Mouse (Mus musculus): Measurements from ENCODE around the gene Ddx39. TPM values are rescaled to one million over a fixed set of nuclear protein-coding genes. Genes with fewer than 3 reads are reported as not detected.

Gene Ddx39
- total and polyA plus RNA-seq, 3 experiments, result 272 to 304 (median 279) TPM

- Histone ChIP-seq H3K4me1 (ENCODE audit: control insufficient read depth in 1 of 2, insufficient read depth in 2 of 2, low read length in 2 of 2) (no peaks in the 10 kb centered on the region), H3K36me3 (ENCODE audit: control insufficient read depth in 1 of 2, insufficient read depth in 2 of 2, low read length in 2 of 2) (no peaks in the 10 kb centered on the region), H3K4me3 (ENCODE audit: control insufficient read depth in 1 of 2, insufficient read depth in 1 of 2, low read depth in 2 of 2, low read length in 2 of 2) (no peak overlapping the region), H3K9ac (ENCODE audit: control insufficient read depth, low read depth, low read length, poor library complexity, severe bottlenecking) (no peak overlapping the region), H3K9me3 (replicated peaks; ENCODE audit: insufficient read depth, low read length) (no peaks in the 10 kb centered on the region), H3K27me3 (ENCODE audit: control insufficient read depth in 1 of 2, insufficient read depth in 2 of 2, low read length in 2 of 2) (no peaks in the 10 kb centered on the region; a peak in 2 of 4 replicates), H3K27ac (ENCODE audit: control insufficient read depth, low read depth, low read length) (no peak overlapping the region), H3K79me2 (ENCODE audit: control insufficient read depth, insufficient read depth, low read length, poor library complexity) (no peaks in the 10 kb centered on the region)
- no peak for TF ChIP-seq EP300 (IDR thresholded peaks at IDR 0.05; ENCODE audit: low read depth in 1 of 2, low read length in 2 of 2)
- TF ChIP-seq POLR2AphosphoS5 (IDR thresholded peaks at IDR 0.05; ENCODE audit: borderline replicate concordance, low read depth, low read length), result no peak
- TF ChIP-seq USF1 (IDR thresholded peaks at IDR 0.05; ENCODE audit: low read depth, low read length), result no peak
- TF ChIP-seq SIN3A (IDR thresholded peaks at IDR 0.05; ENCODE audit: low read length), result no peak
- TF ChIP-seq MYB (IDR thresholded peaks at IDR 0.05; ENCODE audit: low read depth, low read length), result no peak
- no peak for TF ChIP-seq GABPA (IDR thresholded peaks at IDR 0.05; ENCODE audit: low read depth, low read length)
- TF ChIP-seq ETS1 (IDR thresholded peaks at IDR 0.05; ENCODE audit: low read depth, low read length), result no peak
- no peak for TF ChIP-seq POLR2A (IDR thresholded peaks at IDR 0.05; ENCODE audit: control insufficient read depth in 1 of 2, insufficient read depth in 1 of 2, low read depth in 1 of 2, low read length in 2 of 2, poor library complexity in 1 of 2)
- TF ChIP-seq GATA1 (IDR thresholded peaks at IDR 0.05; ENCODE audit: low read depth, low read length), result no peak
- TF ChIP-seq ZNF384 (IDR thresholded peaks at IDR 0.05; ENCODE audit: low read depth, low read length), result no peak
- TF ChIP-seq CHD2 (IDR thresholded peaks at IDR 0.05; ENCODE audit: low read length), result no peak
- TF ChIP-seq MAX (IDR thresholded peaks at IDR 0.05; ENCODE audit: low read length), result no peak
- no peak for TF ChIP-seq ZC3H11A (IDR thresholded peaks at IDR 0.05; ENCODE audit: low read depth, low read length)
- TF ChIP-seq ZKSCAN1 (IDR thresholded peaks at IDR 0.05; ENCODE audit: low read depth, low read length), result no peak
- TF ChIP-seq NRF1 (IDR thresholded peaks at IDR 0.05; ENCODE audit: insufficient read depth, low read depth, low read length, poor library complexity, severe bottlenecking), result no peak
- TF ChIP-seq BHLHE40 (IDR thresholded peaks at IDR 0.05; ENCODE audit: borderline replicate concordance, low read depth, low read length), result no peak
- TF ChIP-seq MYC (IDR thresholded peaks at IDR 0.05; ENCODE audit: low read depth, low read length), result no peak
- no peak for TF ChIP-seq CHD1 (IDR thresholded peaks at IDR 0.05; ENCODE audit: low read depth, low read length)
- no peak for TF ChIP-seq MXI1 (IDR thresholded peaks at IDR 0.05; ENCODE audit: low read depth, low read length)
- TF ChIP-seq MAZ (IDR thresholded peaks at IDR 0.05; ENCODE audit: low read depth, low read length), result no peak
- DNase-seq (ENCODE audit: low read depth, low spot score), result no peak
These were observed 43.3 kb downstream of the Ddx39 start for GRCm38 (mm10) chr8:83758298-83758697.

- Histone ChIP-seq H3K79me2 (ENCODE audit: control insufficient read depth, insufficient read depth, low read length, poor library complexity) (no peaks in the 10 kb centered on the region), H3K4me3 (ENCODE audit: control insufficient read depth in 1 of 2, insufficient read depth in 1 of 2, low read depth in 2 of 2, low read length in 2 of 2) (no peak overlapping the region), H3K9me3 (replicated peaks; ENCODE audit: insufficient read depth, low read length) (no peaks in the 10 kb centered on the region), H3K36me3 (ENCODE audit: control insufficient read depth in 1 of 2, insufficient read depth in 2 of 2, low read length in 2 of 2) (no peaks in the 10 kb centered on the region), H3K9ac (ENCODE audit: control insufficient read depth, low read depth, low read length, poor library complexity, severe bottlenecking) (no peak overlapping the region), H3K4me1 (ENCODE audit: control insufficient read depth in 1 of 2, insufficient read depth in 2 of 2, low read length in 2 of 2) (no peaks in the 10 kb centered on the region), H3K27ac (ENCODE audit: control insufficient read depth, low read depth, low read length) (no peak overlapping the region), H3K27me3 (ENCODE audit: control insufficient read depth in 1 of 2, insufficient read depth in 2 of 2, low read length in 2 of 2) (no peaks in the 10 kb centered on the region; a peak in 1 of 4 replicates)
- DNase-seq (ENCODE audit: low read depth, low spot score), result no peak
- TF ChIP-seq GATA1 (IDR thresholded peaks at IDR 0.05; ENCODE audit: low read depth, low read length) (no peak), ZNF384 (IDR thresholded peaks at IDR 0.05; ENCODE audit: low read depth, low read length) (no peak), SMC3 (IDR thresholded peaks at IDR 0.05; ENCODE audit: low read depth, low read length) (no peak), POLR2A (IDR thresholded peaks at IDR 0.05; ENCODE audit: control insufficient read depth in 1 of 2, insufficient read depth in 1 of 2, low read depth in 1 of 2, low read length in 2 of 2, poor library complexity in 1 of 2) (no peak), HCFC1 (IDR thresholded peaks at IDR 0.05; ENCODE audit: low read depth, low read length) (no peak), BHLHE40 (IDR thresholded peaks at IDR 0.05; ENCODE audit: borderline replicate concordance, low read depth, low read length) (no peak), CTCF (IDR thresholded peaks at IDR 0.05 in 2 of 3, conservative IDR thresholded peaks at IDR 0.05 in 1 of 3; ENCODE audit: control insufficient read depth in 1 of 3, insufficient read depth in 1 of 3, low read depth in 2 of 3, low read length in 3 of 3, poor library complexity in 1 of 3, severe bottlenecking in 1 of 3) (no peak), TCF12 (IDR thresholded peaks at IDR 0.05; ENCODE audit: low read depth, low read length) (no peak), TAL1 (IDR thresholded peaks at IDR 0.05; ENCODE audit: low read length) (no peak)
These were observed 44.3 kb downstream of the Ddx39 start for GRCm38 (mm10) chr8:83759231-83759759.
